Mouse (Mus musculus) right cerebral cortex, postnatal 36 days (tissue): Measurements from ENCODE around the gene Macrod1.
"Not testable (repeated sequence)": the region's sequence is repeated elsewhere in the genome, so short reads cannot be mapped to it uniquely, and the experiment has no call there.

Source experiments
- DNase-seq, 2 experiments: peaks; one replicate each; pipeline ENCODE4 v3.0.0; 2022; ENCODE audit warnings: low spot score in 2 of 2, mixed read lengths in 1 of 2

Macrod1 gene

GRCm38 (mm10) chr19:7056248-7057087, at the start of gene Macrod1:
Macrod1 (plus strand) TSS chr19:7056810.
- DNase-seq: peak; percentile 83 to 89

DNA sequence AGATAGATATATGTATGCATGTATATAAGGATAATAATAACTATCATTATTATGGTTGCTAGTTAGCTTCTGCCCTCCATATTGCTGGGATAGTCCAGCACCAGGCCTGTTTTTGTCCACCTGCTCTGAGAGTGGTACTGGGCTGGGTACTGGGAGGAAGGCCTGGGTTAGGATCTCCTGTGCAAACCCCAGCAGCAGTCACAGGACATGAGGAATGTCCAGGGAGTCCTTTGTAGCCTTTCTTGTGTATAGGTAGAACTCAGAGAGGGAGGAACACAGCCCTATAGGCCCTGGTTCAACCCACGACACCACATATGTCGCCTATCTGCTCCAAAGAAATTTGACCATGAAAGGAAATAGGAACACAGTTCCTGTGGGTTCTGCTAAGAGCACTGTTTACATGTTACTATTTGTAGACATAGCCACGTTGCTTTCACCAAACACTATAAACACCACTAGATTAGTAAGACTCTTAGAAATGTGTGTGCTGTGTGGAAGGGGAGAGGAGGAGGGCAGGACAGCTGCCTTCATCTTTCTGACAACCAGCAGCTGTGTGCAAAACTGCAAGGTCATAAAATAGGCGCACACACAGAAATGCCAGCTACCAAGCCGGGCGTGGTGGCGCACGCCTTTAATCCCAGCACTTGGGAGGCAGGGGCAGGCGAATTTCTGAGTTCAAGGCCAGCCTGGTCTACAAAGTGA, 49.6 kb upstream of the Macrod1 start:
- DNase-seq: no peak

DNA sequence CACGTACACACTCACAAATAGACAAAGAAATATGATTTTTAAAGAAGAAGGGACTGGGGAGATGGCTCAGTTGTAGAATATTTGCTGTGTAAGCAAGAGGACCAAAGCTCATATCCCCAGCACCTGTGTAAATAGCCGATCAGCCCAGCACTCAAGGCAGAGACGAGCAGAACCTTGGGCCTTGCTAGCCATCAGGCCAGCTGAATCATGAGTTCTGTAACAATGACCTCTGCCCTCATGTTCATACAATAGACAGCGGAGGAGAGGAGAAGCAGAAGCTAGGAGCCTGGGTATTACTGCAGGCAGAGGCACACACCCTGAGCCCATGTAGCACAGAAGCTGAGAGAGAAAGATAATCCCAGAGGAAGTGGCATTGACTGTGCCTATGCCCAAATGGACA, 44.2 kb upstream of the Macrod1 start:
- DNase-seq: no peak

GRCm38 (mm10) chr19:7013984-7014383, 42.6 kb upstream of the Macrod1 start:
- no peak for DNase-seq

GRCm38 (mm10) chr19:7014481-7015135, 42.0 kb upstream of the Macrod1 start:
- DNase-seq: no peak

DNA sequence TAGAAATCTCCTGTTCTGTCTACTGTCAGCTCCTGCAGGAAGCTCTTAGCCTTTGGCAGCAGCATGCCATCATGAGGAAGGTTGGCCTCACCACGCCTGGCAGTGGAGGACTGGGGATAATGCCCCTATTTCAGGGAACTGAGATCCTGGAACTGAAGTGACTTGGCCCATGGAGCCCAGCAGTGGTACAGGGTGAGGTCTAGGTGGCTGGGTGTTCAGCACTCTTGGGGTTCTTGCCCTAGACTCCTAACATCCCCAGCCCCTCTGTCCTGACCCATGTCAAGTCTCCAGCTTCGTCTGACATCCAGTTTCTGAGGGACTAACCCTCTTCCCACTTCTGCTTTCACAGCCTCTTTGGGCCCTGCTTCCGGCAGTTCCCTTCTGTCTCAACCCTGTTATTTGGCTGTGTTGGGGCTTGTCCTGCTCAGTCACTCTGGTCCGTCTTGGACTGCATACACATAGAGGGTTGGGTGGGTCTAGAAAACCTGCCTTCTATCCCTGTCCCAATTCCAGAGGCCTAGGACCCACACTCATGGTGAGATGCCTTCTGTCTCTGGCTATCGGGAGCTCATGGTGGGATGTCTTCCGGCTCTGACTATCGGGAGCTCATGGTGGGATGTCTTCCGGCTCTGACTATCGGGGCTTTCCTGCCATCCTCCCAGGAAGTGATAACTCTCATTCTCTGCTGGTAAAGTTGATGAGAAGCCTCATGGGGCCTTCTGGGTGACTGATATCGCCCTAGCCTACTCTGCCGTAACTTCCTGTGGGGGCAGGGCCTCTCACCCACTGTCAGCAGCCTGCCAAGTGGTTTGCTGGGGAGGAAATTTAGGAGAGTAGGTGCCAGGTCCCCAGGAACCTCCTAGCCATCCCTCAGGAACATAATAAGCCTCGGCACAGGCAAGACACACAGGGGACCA, 38.8 kb upstream of the Macrod1 start:
- no peak for DNase-seq

DNA sequence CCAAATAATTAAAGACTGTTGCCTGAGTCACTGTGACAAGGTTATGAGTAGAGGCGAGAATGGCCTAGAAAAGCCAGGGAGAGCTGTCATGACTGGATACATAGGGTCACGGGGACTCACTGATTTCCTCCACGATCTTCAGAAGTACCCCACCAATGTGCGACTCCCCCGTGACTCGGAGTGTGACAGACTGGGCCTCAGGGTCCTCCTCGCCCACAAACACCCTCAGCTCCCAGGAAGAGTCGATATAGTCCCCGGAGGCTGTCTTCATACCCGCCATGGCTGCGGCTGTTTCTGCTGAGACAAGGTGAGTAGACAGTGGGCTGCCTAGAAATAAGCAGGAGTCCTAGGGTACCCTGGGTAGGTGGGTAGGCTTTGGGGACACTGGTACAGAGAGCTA, 38.1 kb upstream of the Macrod1 start:
- DNase-seq: no peak

GRCm38 (mm10) chr19:7019191-7019590, 37.4 kb upstream of the Macrod1 start, which contains the start of gene Fermt3:
Fermt3 (minus strand) TSS chr19:7019469.
- no peak for DNase-seq

GRCm38 (mm10) chr19:7020224-7020641, 36.4 kb upstream of the Macrod1 start:
- no peak for DNase-seq

GRCm38 (mm10) chr19:7029531-7029930, 27.1 kb upstream of the Macrod1 start:
- peak; percentile 60 to 80 for DNase-seq

DNA sequence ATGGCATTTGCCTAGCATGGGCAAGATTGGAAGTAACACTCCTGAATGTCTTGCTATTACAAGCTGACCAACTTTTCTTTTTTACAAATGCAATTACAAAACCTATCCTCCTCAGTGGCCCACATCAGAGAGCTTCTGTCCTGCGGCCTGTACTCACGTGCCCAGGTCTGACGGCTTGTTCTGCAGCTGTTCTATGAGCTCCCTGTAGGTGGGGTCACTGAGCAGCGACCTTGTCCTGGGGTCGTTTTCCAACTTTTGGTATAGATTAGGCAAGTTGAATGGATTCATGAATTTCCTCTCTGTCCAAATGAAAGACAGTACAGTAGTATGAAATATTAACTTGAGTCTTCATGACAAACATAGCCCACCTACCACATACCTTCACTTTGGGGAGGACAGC, 22.6 kb upstream of the Macrod1 start:
- no peak for DNase-seq

DNA sequence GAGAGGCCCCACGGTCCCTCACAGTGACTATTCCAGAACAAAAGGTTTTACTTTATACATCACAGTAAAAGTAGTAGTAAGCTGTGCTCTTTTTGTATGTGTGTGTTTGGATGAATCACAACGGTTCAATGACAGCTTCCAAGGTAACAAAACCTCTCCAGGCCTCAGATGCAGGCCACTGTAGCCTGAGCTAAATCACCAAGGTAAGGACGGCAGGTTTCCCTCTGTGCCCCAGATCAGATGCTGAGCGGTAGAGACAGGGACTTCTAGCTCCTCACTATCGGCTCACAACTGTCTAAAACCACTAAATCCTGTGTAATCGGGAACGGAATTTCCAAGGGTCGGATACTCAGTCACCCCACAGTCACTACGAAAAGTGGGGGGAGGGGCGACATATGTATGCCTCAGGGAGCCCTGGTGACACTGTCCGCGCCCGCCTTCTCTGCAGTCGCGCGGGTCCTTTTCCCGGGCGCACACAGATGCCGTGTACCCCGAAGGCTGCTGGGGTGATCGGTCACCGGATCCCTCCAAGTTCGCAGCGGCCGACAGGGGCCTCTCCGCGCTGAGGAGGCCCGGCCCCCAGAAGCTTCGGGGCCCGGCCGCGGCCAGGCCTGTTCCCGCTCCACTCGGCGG, 17.4 kb upstream of the Macrod1 start:
- DNase-seq: peak in 1 of 2 experiments; percentile 45

DNA sequence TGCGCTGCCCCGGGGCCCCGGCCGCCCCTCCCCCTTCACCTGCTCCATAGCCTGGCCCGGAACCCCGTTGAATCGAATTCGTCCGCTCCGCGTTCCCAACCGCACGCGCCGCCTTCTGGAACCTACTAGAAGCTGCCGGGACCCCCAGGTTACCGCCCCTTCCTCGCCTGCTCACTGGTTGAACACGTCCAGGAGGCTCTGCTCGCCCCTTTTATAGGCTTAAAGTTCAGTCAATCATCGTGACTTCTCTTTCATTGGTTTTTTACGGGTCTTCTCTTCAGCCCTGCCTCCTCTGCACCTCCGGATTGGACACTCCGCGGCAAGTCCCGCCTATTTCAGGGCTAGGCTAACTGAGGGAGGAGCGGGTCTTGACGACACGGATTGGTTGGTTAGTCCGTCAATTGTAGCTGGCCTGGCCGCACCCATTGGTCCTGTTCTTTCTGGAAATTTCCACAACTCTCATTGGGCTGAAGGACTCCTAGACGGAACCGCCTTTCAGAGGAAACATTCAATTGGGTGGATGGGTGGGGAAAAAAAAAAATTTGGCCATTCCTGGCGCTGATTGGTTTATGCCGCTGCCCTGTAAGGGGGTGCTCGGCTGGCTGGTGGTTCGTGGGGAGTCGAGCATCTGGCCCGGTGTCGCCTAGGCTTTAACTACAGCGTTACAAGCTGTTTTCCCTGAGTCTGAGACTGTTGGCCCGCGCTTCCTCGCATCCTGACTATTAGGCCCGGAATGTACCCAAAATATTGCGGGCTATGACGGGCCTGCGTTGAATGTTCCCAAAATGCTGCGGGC, 16.6 kb upstream of the Macrod1 start, which contains the start of gene Stip1:
Gene Stip1, minus strand, starts transcription at position 127 of the 796 bp plus-strand sequence.
- DNase-seq: peak; percentile 99 to 100

DNA sequence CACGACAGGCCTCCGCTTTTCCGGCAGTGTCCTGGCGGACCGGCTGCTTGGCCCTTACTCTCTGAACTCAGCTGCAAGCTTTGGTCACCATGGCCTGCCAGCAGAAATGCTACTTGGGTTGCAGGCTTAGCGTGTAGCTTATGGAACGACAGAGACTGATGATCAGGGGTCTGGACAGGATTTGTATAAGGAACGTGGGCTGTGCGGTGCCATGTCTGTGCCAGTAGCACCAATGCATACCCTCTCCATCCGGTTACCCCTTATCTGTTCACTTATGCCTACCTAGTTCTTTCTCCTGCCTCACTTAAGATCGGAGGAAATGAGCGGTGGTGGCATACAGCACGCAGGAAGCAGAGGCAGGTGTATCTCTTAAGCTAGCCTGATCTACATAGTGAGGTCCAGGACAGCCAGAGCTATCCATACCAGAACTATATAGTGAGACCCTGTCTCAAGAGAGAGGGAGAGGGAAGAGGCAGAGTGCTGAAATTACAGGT, 15.9 kb upstream of the Macrod1 start:
- no peak for DNase-seq

DNA sequence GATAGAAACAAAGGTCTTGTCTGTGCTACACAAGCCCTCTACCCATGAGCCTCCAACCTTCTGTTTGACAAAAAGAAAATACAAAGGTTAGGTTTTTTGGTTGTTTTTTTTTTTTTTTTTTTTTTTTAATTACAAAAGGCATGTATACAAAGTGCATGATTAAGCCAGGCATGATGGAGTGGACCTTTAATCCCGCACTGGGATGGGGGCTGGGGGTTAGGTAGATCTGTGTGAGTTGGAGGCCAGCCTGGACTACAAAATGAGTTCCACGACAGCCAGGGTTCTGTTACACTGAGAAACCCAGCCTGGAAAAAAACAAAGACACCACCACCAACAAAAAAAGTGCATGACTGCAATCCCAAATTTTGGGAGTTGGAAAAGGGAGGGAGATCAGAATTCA, 15.4 kb upstream of the Macrod1 start:
- DNase-seq: no peak

DNA sequence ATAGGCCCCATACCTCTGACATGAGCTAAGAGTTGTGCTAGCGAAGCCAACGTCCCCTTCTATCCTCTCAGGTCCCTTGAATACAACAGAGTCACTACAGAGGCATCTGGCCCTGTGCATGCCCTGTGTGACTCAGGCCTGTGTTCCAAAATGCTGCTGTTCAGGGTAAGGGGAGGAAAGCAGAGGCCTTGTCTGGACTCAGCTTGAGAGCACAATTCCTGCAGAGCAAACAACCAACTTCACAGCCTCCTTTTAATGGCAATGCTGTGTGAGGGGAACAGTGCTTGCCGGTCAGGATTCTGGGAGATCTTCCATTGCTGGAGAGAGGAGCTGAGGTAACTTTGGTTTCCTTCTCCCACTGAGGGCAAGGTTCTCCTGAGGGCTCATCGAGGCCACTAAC, 12.3 kb upstream of the Macrod1 start:
- no peak for DNase-seq

GRCm38 (mm10) chr19:7044706-7045105, 11.9 kb upstream of the Macrod1 start:
- no peak for DNase-seq

DNA sequence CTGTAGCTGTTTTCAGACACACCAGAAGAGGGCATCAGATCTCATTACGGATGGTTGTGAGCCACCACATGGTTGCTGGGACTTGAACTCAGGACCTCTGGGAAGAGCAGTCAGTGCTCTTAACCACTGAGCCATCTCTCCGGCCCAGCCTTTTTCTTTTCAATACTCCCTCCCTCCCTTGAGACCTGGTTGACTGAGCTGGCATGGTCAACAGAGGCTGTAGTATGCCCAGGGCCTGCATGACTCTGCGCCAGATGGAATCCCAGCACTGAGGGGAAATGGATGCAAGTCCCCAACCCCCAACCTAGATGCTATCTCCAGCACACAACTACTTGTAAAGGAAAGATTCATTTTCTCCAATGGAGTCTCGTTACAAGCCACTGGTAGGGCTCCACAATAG, 3.2 kb upstream of the Macrod1 start:
- DNase-seq: not testable (repeated sequence)

DNA sequence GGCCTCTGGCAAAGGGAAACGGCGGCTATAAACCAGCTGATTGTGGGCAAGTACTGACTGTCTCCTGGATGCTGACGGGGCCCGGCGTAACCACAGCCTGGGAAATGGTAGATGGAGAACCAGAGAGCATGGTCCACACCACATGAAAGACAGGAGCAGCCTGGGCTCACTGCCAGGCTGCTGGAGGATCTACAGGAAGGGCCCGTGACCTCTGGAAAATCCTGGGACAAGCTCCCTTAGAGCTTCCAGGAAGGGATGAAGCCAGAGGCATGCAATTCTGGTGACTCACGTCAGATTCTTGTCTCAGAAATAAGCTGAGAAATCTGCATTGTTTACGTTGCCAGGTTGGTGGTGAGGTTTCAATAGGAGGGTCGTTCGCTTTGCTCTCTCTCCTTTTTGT, 1.8 kb upstream of the Macrod1 start:
- DNase-seq: no peak

DNA sequence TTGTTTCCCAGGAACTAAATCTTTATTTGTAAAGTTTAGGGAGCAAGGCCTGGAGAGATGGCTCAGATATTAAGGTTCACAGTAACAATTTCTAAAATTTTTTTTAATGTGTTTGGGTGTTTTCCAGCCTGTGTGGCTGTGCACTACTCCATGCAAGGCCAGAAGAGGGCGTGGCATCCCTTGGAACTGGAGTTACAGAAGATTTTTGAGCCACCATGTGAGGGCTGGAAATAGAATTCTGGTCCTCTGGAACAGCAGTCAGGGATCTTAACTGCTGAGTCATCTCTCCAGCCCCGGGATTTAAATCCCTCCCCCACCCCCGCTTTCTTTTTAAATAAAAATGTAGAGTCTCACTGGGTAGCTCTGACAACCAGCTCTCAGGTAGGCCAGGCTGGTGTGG, 1.4 kb upstream of the Macrod1 start:
- DNase-seq: no peak
